Mouse (Mus musculus) erythroblast, adult 5-6 weeks (primary cell): Measurements from ENCODE around the gene Chmp5. TPM values are rescaled to one million over a fixed set of nuclear protein-coding genes. Genes with fewer than 3 reads are reported as not detected.

Experiments used
- ATAC-seq: replicated peaks from 2 replicates; pipeline ENCODE4 v1.8.0; 2016; ENCODE audit warnings: moderate number of reproducible peaks, mild to moderate bottlenecking, moderate TSS enrichment, inconsistent platforms; ENCODE audit not compliant: poor library complexity, low FRiP score, severe bottlenecking
- total RNA-seq, 2 experiments: library from RNA; stranded (forward) in 1 of 2; stranded (reverse) in 1 of 2; fragments of 150-400 nt in 1 of 2; fragments of 200-764, 138-1000 nt in 1 of 2; gene quantifications; 2 replicates each; pipeline versions ENCODE4 v1.2.3 to v1.2.4; 2015 to 2017; ENCODE audit warnings: low replicate concordance in 2 of 2

The Chmp5 gene
- total RNA-seq, 2 experiments from 2014 or later, result 26.5 to 56.2 TPM

- no peak for ATAC-seq
These were observed 4.6 kb upstream of the Chmp5 start for GRCm38 (mm10) chr4:40943651-40944050.

GRCm38 (mm10) chr4:40946516-40947121 lies 1.6 kb upstream of the Chmp5 start:
- ATAC-seq, result no peak

- peak; percentile 57 for ATAC-seq
These were observed 545 bp upstream of the Chmp5 start for GRCm38 (mm10) chr4:40947565-40948159.

GRCm38 (mm10) chr4:40953521-40953920 lies 5.3 kb downstream of the Chmp5 start:
- peak; percentile 78 for ATAC-seq

GRCm38 (mm10) chr4:40955942-40956341 lies 7.7 kb downstream of the Chmp5 start:
- no peak for ATAC-seq

GRCm38 (mm10) chr4:40963536-40963935 lies 15.3 kb downstream of the Chmp5 start:
- ATAC-seq, result no peak

- ATAC-seq, result no peak
These were observed 21.0 kb downstream of the Chmp5 start for GRCm38 (mm10) chr4:40969161-40969560.

GRCm38 (mm10) chr4:40969781-40970591 lies 21.8 kb downstream of the Chmp5 start:
- ATAC-seq, result no peak

- no peak for ATAC-seq
These were observed 22.3 kb downstream of the Chmp5 start for GRCm38 (mm10) chr4:40970592-40970841.

- ATAC-seq, result peak; percentile 96
These were observed 22.9 kb downstream of the Chmp5 start, which contains the start of gene Nfx1 for GRCm38 (mm10) chr4:40970842-40971701. TSS of gene Nfx1 (plus strand) at chr4:40970906.

- ATAC-seq, result peak; percentile 54
These were observed 23.5 kb downstream of the Chmp5 start for GRCm38 (mm10) chr4:40971744-40972143.

GRCm38 (mm10) chr4:40974011-40974410 lies 25.8 kb downstream of the Chmp5 start:
- no peak for ATAC-seq

- no peak for ATAC-seq
These were observed 27.5 kb downstream of the Chmp5 start for GRCm38 (mm10) chr4:40975678-40976077.

- ATAC-seq, result no peak
These were observed 28.4 kb downstream of the Chmp5 start for GRCm38 (mm10) chr4:40976651-40977050.

- ATAC-seq, result no peak
These were observed 31.2 kb downstream of the Chmp5 start for GRCm38 (mm10) chr4:40979430-40979829.

- ATAC-seq, result no peak
These were observed 34.3 kb downstream of the Chmp5 start for GRCm38 (mm10) chr4:40982486-40982885.

- ATAC-seq, result no peak
These were observed 35.5 kb downstream of the Chmp5 start for GRCm38 (mm10) chr4:40983686-40984085.

GRCm38 (mm10) chr4:40989633-40990032 lies 41.4 kb downstream of the Chmp5 start:
- ATAC-seq, result no peak

- no peak for ATAC-seq
These were observed 48.1 kb downstream of the Chmp5 start for GRCm38 (mm10) chr4:40996302-40996701.

GRCm38 (mm10) chr4:40997916-40998315 lies 49.7 kb downstream of the Chmp5 start:
- ATAC-seq, result 0 out of 2 replicates have a peak, but pooled peaks have one; percentile 38
